Mouse (Mus musculus): ENCODE data around the gene Zfp609.

Zfp609 gene

DNA sequence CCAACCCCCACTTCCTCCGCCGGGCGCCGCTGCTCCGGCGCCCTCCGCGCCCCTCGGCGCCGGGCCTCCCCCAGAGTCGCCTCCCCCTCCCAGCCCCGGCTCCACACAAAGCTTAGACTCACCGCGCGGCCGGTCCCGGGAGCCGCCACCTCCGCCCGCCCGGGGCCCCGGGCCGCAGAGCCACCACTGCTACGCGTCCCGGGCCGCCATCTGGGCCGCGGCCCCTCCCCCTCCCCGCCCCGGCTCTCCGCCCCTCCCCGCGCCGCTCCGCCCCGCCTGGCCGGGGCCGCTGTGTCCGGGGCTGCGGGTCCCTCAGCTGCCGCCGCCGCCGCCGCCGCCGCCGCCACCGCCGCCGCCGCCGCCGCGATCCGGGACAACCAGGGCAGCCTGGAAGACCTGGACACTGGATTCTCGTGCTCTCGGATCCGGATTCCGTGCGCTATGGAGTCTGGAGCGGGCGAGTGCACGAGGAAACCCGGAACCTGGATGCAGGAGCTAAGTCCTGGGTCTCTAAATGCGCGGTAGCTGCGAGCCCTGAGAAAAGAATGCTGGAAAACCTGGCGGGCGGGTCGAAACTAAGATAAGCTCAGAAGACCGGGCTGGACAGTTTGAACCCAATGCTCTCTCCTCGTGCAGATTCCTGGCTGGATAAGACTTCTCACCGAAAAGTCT lies at the start of gene Zfp609:
TSS of gene Zfp609 (minus strand) at position 221 of the 672 bp plus-strand sequence.
- peak; percentile 91 for DNase-seq

DNA sequence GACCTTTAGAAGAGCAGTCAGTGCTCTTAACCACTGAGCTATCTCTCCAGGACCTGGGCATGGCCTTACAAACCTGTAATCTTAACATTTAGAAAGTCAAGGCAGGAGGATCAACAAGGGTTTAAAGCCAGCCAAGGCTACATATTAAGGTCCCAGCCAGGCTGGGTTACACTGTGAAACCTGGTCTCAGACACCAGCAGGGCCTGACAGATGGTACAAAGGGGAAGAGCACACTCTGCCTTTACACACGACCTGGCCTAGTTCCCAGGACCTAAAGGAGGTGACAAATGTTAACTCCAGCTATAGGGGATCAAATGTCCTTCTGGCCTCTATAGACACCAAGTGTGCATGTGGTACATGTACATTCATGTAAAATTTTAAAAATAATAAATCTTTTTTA lies 32.3 kb upstream of the Zfp609 start:
- DNase-seq = no peak

DNA sequence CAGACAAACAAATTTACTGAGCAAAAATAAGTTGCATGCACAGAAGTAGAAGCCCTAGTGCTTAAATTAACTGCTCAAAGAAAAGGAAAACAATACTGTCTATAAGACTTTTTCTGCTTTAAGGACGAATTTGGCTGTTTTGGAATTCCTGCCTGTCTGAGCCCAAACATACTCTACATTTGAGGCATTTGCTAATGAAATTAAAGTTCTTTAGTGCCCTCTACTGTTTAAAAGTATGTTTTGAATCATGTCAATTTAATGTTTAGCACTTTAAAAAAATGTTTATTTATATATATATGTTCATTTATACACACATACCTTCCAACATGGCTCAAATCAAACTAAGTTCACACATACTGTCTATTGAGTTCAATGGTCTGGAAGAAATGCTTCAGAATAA lies 22.8 kb upstream of the Zfp609 start:
- DNase-seq = no peak

DNA sequence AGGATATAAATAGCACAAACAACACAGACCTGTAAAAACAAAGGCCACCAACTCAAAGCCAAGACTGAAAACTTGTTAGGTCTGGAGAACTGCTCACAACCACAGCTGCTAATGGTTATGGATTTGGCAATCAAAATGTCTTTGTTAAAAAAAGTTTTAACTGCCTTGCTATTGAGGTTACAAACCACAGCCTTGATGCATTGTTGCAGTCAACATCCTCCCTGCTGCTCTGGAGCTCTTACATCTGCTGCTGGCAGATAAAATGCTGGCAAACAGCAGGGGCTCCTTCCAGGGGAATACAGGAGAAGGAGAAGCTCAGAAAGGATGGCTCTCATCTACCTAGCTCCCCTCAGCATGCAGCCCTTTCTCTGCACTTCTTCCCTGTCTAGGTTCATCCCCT lies 20.8 kb upstream of the Zfp609 start:
- DNase-seq = no peak

DNA sequence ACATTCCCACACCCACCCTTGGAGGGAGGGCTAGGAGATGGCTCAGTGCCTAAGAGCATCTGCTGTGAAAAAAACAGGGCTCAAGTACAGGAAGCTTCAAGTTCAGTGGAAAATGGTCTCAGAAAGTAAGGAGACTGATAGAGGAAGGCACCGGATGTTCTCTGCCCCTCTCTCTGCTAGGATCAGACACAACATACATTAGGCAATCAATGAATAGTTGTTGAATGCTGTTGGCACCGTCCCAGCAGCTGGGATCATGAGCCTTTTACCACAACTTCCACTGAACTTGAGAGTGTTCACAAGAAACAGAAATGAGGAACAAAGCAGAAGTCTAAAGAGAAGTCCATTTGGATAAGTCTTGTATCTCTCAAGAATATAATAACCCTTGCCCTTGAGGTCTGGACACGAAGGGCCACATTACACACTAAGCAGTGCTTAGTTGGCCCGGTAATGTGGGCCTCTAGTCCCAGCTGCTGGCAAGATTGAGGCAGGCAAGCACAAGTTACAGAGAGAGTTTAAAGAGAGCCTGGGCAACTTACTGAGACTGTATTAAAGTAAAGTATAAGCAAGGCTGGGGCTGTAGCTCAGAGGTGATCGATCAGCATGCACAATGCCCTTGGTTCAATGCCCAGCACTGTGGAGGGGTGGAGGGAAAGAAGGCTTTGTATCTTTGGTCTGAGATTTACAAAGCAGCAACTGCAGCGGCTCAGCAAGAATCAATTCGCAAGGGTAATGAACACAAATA lies 17.2 kb upstream of the Zfp609 start:
- no peak for DNase-seq

DNA sequence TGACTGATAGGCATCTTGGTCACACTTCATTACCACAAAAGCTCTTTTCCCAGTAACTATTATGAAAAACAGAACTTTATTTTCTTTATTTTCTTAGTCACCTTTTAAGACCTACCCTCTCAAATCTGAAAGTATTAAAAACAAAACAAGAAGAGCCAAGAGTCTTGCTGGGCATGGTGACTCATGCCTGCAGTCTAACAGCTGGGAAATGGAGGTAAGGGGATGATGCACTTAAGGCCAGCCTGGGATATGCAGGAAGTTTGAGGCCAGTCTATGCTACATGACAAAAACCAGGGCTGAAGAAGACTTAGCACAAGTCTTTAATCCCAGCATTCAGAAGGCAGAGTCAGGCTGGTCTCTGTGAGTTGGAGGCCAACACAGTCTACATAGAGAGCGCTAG lies 12.5 kb upstream of the Zfp609 start:
- no peak for DNase-seq

DNA sequence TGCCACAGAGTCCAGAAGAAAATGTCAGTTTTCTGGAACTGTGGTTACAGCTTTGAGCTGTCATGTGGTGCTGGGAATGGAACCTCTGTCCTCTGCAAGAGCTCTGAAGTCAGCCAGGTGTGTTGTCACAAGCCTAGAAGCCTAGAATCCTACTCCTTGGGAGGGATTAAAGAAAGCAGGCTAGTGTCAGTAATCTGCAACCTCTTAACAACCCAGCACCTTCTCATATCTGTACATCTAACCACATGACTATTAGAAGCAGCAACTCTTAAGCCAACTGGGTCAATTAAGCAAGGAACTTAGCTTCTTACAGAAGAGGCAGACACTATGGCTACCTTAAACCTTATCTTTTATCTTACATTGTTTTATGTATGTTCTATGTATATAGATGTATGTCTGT lies 9.6 kb upstream of the Zfp609 start:
- no peak for DNase-seq

DNA sequence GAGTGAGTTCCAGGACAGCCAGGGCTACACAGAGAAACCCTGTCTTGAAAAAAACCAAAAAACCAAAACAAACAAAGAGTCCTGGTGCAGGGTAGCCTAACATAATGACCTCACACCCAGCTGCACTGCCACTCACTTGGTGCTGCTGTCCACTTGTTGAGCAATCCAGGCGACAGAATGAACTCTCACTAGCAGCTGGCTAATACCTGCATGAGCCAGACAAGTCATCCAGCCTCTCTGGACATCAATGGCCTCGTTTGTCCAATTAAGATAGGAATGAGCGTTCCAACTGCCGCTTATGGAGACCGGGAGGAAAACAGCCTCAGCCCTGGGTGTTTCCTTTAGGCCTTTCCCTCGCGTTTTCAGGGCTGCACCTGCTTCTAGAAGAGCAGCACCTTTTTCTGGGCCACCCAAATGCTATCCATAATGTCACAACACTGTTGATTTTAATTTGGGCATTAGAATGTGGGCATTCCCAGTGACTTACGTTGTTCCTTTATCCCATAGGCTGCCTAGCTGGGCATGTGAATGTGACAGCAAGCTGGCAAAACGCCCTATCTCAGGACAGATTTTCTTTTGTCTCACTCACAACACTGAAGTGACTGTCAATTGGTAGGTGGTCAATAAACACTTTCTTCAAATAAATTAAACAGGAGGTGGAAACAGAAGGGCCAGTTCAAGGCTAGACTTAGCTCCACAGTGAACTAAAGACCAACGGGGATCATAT lies 7.4 kb upstream of the Zfp609 start:
- DNase-seq = no peak

DNA sequence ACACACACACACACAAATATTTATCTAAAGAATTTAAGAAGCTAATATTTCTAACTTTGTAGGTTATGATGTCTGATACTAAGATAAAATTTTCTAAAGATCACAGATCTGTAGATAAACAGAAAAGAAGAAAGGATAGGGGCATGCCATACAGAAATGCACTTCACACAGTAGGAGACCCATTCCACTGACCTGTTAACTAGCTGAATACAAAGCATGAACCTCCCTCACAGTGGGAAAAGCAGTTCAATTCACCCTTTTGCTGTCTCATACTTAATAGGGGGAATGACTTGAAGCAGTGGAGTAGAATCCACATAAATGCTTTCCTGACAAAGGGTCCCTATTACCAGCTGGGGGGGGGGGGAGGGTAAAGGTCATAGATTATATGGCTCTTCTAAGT lies 6.3 kb upstream of the Zfp609 start:
- no peak for DNase-seq

DNA sequence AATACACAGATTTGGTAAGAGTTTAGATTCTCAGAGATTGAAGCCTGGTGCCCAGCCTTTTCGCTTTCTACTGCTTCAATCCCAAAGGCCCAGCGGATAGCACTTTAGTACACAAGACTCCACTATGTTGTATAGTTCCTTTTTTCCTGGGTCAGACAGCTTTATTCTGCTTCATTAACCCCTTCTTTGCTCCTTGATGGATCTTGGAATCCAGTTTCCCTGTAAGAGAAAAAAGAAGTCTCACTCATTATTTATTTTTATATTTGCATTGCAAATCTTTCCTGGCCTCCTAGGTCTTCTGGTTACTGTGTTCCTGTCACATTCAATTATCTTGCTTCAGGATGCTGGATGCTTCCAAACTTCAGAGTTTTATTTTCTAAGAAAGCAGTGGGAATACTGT lies 5.9 kb upstream of the Zfp609 start:
- DNase-seq = no peak

DNA sequence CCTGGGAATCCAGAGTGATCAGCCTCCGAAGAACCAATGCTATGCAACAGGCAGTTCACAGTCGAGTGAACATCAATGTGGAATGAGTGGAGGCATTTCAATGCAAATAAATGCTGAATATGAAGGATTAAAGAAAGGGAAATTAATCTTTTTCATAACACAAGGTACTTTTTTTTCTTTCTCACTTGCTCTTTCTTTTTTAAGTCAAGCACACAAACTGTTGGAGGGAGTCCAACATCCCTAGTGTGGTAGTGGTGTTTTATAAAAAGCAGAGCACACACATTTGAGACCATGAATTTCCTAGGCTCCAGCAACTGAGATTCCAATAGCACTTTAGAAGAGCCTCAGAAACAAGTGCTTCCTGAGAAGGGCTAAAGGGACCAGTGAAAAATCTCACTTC lies 4.7 kb upstream of the Zfp609 start:
- DNase-seq = no peak

DNA sequence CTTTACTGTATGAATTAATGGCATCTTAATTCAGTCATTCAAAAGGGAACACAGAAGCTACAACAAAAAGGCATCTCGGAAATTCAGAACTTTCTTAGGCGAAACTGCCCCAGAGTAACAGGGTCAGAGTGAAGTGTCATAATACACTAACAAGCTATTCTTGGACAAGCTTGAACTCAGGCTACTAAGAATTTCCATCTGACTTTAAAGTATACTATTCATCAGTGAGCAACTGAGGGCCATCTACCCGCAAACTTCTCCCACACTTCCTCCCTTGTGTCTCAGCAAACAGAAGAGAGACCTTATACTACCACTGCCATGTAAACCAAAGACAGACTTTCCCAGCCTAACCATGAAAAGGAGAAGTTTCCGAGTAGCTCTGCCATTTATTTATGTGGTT lies 3.8 kb upstream of the Zfp609 start:
- DNase-seq = no peak

DNA sequence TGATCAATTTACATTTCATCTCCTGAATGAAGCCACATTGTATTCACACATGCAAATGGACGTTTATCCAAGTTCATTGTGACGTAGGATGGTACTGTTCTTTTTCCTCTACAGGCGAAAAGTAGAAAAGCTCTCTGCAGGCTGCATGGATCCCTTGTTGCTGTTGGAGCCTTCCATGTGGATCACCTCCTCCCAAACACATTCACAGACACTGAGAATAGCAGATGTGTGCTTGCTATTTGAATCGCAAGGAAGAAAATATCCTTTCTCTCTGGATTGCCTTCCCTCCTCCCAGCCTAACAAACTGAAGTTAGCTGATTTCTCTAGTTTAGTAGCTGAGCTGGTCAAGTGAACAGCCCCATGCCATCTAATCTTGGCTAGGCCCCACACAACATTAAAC lies 2.9 kb upstream of the Zfp609 start:
- no peak for DNase-seq

DNA sequence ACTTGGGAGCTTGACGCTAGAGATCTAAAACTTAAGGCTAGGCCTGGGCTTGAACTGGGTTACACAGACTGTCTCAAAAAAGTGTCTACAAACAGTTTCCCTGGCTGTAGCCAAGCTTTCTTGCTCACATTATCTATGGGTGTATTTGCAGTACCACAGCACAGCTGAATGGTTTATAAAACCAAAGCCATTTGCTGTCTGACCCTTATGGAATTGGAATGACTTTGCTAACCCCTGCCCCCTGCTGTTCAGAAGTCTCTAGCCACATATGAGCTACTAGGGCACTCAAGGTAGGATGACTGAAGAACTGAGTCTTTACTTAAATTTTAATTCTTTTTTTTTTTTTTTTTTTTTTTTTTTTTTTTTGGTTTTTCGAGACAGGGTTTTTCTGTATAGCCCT lies 2.0 kb upstream of the Zfp609 start:
- DNase-seq = peak; percentile 54 to 55

DNA sequence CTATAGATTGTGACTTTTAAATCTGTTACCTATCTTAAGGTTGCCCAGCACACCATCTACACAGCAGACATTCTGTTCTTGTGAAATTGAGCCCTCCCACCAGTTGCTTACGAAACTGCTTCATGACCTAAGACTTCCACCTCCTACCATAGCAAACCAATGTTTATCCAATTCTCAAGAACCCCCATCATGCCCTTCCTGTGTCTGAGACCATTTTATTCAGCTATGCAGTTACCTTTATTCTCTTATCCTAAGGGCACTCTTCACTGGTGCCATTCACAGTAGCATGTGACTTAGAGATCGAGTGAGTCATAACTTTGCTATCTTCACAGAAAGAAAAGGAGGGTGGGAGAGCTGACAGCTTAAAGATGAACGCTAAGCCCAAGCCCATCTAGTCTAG lies 1.1 kb upstream of the Zfp609 start:
- peak; percentile 5 to 9 for DNase-seq

DNA sequence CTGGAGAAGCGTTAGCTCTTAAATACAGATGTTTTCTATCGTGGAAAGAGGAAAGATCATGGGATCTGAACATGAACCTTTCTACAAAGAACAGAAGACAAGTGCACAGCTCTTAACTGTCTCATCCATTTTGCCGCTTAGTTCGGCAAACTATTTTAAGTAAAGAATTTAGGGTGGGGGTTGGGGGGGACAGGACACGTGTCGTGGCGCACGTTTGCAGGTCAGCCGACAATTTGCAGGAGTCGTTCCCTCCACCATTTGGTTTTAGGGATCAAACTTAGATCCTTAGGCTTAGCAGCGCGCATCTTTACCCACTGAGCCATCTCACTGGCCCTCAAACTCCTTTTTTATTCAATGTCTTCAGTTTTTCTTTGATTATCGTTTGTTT lies 646 bp upstream of the Zfp609 start:
- no peak for DNase-seq

DNA sequence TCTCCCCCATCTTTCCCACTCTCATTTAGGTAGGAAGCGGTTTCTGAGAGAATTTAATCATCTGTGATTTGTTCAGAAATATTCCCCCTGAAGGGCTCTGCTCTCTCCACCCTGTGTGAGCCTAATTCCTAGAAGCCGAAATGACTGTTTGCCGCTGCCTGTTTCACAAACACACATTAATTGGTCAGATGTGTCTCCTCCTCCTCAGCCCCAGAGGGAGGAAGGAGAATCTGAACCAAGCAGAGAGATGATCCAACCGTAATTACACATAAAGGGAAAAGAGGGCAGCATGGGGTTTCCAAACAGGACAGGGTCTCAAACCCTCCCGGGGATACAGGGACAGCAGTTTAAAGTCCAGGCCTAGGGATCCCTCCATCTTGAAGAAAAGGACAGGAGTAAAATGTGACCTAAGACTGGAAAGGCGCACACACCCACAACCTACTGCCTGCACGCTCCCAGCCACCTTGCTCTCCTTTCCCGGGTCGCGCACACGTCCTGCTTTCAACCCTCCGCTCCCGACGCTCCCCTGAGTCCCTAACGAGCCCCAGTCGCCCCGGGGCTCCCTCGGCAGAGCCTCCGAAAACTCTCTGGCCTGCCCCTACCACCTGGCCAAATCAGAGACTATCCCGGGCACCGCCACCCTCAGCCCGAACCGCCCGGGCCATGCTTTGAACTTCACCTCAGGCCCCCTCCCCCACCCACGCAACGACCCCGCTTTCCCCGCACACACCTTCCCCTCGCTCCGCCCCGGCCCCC lies 598 bp downstream of the Zfp609 start:
- peak; percentile 19 to 53 for DNase-seq

DNA sequence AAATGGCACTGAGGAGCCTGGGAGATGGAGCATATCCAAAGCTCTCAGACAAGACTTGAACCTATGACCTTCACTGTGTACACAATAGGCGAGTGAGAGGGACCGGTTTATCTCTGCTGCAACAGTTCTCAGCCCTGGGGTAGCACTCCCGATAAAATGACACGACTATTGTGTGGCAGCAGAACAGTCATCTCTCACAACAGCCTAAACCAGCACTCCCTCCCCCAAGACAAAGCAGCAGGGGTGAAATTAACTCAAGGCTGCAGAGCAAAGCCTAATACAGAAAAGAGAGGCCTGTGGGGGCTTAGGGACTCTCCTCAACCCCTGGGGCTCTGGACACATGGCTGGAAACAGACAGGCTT lies 1.2 kb downstream of the Zfp609 start:
- DNase-seq = peak in 1 of 2 experiments; percentile 2

DNA sequence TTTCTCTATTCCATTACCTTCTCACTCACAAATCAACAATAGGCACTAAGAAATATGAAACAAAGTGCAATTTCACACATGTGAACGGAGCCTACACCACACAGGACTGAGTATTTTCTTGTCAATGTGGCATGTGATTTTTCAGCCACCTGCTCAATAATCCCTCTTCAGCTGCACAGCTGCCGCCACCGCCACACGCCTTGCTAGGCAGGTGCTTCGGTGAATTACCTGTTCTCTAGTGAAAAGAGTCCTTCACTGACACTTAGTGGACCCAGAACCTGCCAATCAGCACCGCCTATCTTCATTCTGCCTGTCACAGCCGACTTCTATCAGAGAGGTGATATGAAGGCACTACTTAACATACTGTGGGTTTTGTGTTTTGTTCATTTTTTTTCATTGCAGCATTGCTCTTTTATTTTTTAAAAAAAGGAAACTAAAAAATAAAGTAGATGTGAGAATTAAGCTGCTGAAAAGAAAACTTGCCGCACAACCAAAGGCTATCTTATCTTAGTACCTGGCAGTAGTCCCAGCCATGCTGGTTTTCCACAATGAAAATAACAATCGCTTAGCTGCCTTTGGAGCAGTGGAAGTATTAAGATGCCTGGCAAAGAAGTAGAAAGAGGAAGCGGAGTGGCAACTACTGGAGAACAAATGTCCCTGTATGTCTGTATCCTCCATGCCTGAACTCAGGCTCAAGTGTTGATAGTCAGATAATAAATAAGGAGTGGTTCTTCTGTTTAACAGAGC lies 3.5 kb downstream of the Zfp609 start:
- no peak for DNase-seq

DNA sequence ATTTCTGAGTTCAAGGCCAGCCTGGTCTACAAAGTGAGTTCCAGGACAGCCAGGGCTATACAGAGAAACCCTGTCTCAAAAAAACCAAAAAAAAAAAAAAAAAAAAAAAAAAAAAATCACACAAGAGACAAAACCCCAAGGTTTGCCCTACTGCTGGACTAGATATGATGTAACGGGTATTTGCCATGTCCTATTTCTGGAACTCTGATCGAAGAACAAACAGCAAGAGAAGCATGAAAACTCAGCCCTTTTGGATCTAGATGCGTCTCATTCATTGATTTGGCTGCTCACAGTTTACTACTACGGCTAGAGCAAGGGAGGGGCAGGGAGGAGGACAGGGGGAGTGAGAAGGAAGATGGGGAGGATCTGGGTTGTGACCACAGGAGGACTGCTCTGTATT lies 5.4 kb downstream of the Zfp609 start:
- no peak for DNase-seq

DNA sequence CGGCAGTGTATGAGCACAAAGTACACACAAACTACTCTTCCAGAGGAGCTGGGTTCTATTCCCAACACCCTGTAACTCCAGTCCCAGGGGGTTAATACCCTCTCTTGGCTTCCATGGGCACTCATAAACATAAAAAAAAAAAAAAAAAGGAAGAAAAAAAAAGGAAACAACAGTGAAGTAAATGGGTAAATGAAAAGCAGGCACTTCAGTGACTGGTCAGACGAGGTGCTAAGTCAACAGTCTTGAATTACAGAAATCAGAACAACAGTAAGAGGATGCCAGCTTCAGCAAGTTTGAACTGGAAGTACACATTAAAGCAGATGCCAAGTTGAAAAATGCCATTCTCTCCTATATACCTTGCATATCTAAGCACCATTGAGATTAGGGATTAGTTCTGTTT lies 7.1 kb downstream of the Zfp609 start:
- no peak for DNase-seq

DNA sequence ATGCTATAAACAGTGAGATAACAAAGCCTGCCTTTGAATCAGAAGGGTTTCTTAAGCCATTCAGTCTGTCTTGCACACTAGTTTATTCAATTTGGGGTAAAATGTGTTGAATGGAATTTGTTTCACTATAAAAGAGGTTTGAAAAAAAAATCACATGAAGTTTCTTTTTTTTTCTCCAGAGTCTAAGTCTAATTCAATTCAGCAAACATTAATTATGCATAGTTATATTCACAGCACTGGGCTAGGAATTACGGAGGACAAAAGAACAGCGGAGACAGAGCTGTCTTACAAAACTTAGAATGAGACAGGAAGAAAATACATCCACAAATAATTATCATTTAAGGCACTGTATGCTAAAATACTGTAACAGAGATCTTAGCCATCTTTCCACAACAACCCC lies 9.0 kb downstream of the Zfp609 start:
- no peak for DNase-seq

DNA sequence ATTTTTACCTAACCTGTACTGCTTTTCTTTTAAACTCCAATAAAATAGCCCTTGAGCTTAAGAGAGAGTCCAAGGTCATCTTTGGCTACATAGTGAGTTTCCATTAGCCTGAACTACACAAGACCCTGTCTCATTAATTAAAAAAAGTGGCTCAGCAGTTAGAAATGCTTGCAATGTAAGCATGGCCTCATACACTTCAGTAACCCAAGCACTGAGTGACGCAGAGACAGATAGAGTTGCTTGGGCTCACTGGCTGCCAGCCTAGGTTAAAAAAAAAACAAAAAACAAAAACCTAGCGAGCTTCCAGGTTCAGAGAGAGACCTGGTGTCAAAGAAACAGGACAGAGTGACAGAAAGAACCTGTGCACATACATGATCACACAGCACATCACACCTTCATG lies 14.5 kb downstream of the Zfp609 start:
- DNase-seq = no peak
